Mouse (Mus musculus): Measurements from ENCODE around the gene Nhp2.

The Nhp2 gene

DNA sequence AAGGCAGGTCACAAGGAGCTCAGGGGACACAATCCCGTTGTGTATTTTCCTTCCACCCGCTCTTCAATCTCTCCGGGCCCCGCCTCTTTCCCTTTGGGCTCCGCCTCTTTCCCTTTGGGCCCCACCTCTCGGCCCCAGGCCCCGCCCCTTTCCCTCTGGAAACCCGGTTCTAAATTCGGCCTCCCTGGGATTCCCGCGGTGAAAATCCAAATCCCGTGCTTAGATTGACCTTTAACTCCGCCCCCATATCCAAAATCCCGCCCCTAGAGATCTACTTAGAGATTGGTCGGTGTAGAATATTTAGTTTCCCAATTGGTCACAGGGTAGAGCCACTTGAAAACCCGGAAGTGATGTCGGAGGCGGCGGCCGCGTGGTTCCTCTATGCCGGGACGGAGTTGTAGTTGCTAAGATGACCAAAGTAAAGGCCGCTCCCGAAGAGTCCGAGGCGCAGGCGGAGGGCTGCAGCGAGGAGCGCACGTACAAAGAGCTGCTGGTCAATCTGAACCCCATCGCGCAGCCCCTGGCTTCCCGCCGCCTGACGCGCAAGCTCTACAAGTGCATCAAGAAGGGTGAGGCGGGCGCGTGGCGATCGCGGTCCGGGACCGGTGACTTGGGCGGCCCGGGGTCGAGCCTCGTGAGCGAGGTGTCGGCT, at the start of gene Nhp2:
TSS of gene Nhp2 (plus strand) at position 327 of the 652 bp plus-strand sequence.
- peak; percentile 91 for DNase-seq (ENCODE audit: low spot score)

DNA sequence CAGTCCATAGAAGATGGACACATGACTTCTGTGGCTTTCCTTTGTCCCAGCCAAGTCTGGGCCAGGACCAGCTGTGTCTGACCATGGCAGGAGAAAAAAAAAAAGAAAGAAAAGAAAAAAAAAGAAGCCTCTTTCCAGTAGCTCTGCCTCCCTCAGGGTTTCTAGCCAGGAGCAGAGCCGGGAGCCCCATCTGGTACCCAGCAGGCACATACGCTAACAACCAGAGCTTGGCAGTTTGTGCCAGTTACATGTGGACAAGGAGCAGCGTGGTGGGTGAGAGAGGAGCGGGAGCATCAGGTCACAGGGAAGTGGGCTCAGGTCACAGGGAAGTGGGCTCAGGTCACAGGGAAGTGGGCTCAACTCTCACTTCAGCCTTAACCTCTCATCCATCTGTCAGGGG, 43.1 kb upstream of the Nhp2 start:
- no peak for DNase-seq (ENCODE audit: low spot score)

DNA sequence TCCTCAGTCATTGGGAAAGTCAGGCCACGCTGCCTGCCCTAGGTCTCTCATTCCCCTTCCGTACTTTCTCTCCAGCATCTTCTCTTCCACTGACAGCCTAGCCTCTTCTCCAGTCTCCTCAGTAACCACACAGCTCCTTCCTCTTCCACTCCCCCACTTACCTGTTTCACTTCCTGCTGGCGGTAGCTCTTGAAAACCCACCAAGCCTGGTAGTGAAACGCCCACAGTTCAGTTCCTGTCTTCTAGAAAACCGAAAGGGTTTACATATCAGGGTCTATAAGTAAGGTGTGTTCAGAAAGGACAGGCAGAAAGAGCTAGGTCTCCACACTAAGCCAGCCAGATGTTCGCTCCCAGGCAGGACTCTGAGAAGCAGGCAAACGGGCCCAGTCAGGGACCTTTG, 41.9 kb upstream of the Nhp2 start:
- DNase-seq (ENCODE audit: low spot score), result no peak

DNA sequence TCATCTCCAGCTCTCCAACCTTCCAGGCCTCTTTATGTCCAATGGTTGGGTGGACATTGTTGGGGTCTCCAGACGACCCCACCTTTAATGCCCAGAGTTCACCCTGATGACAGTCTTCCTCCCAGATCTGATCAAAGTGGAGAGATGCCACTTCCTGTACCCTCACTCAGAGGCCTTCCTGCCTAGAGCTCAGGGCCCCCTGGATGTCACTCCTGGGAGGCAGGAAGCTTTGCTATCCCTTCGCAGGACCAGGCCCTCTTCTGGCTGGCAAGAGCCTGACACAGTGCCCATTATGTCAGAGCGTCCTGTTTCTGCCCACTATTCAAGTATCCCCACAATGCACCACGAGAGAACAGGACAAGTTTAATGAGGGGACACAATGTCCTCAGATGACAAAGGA, 40.5 kb upstream of the Nhp2 start:
- no peak for DNase-seq (ENCODE audit: low spot score)

DNA sequence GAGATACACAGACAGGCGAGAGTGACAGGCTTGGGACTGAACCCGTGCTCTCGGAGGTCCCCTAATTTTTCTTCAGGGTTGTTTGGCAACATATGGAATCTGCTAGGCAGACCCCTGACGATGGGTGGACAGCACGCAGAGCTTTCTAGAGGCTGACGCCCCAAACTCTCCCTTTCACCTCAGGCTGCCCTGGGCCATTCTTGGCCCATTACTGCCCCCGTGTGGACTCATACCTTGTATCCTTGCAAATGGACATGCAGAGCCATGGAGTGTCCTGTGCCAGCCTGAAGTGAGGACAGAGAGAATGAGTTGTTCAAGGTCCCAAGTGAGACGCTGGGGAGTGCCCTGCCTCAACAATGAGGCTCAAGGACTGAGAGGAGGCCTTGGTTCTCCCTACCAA, 36.8 kb upstream of the Nhp2 start:
- peak; percentile 67 for DNase-seq (ENCODE audit: low spot score)

DNA sequence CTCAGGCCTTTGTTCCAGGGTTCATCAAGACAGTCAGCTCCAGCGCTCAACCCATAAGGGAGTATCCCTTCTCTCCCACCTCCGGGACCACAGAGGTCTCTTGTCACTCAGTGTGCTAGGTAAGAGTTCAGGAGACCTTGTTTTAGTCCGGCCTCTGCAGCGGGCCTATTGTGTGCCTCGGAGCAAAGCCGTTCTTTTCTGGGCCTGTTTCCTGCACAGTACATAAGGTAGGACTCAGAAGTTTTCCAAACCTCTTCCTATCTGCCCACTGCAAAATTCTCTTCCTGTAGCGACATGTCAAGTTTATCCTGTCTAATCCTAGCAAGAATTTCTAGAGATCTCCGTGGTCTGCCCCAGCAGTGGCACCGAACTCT, 35.5 kb upstream of the Nhp2 start:
- no peak for DNase-seq (ENCODE audit: low spot score)

DNA sequence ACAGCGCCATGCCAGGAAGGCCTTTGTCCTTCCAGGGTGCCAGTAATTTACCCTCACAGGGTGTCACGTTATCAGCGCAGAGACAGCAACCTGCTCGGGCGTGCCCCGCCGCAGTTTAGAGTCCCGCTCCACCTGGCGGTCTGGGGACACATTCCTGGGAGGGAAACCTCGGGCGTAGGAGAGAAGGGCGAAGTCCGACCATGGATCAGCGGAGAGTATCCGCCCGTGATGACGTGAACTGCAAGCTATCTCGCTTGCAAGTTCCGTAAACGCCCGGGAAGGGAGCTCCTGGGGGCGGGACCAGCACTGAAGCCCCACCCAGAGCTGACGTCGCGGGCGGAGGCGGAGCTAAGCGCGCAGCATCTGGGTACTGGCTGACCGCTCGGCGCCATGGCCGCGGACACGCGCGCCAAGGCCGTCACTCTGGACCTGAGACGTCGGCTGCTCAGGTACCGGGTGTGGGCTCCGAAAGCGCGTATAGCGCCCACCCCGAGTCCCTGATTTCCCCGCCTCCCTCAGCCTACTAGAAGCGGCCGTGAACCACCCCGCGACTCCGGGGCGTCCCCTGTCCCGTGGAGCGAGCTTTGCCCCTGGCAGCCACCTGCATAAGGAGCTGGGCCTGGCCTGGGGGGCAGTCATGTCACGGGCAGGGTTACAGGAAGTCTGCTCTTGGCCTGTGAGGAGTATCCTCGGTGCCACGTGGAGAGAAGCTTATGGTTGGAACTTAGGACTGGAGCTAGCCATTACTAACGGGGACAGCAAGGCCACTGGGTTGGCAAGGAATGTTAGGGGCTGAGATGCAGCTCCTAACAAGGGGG, 34.9 kb upstream of the Nhp2 start, which contains the start of gene Phykpl:
TSS of gene Phykpl (plus strand) at position 327 of the 818 bp plus-strand sequence.
- DNase-seq (ENCODE audit: low spot score), result peak; percentile 95

DNA sequence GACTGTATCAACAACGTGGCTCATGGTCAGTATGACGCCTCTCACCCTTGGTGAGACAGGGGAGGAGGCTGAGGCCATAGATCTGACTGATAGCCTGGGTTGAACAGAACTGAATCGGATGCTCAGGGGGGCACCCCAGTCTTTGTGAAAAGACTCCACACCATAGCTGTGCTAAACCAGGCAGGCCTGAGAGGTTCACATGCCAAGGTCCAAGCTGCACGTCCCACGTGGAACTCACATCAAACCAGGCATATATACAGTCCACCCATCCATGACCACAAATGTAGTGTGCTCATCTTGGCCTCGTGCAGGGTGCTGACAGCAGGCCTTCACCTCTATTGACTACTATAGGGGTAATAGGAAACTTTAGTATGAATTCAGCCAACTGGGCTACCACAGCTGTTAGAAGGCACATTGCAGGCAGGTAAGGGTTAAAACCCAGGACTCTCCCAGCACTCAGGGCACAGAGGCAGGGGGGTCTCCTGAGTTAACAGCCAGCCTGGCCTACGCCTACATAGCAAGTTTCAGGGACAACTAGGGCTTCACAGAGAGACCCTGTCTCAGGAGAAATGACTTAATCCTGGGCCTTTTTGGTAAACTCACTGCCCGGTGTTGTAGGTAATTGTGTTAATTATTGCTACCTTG, 33.8 kb upstream of the Nhp2 start:
- no peak for DNase-seq (ENCODE audit: low spot score)

DNA sequence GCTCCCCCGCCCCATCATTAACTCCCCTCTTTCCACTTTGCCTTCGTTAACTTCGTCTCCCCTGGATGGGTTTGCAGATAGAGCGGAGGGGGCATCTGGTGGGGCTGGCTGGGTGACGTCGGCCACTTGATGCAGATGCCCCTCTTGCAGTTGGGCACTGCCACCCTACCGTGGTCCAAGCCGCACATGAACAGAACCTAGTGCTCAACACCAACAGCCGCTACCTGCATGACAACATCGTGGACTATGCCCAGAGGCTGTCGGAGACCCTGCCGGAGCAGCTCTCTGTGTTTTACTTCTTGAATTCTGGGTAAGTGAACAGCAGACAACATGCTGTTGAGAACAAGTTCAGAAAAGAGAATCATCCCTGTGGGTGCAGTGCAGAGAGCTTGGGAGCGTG, 33.1 kb upstream of the Nhp2 start:
- DNase-seq (ENCODE audit: low spot score), result no peak

DNA sequence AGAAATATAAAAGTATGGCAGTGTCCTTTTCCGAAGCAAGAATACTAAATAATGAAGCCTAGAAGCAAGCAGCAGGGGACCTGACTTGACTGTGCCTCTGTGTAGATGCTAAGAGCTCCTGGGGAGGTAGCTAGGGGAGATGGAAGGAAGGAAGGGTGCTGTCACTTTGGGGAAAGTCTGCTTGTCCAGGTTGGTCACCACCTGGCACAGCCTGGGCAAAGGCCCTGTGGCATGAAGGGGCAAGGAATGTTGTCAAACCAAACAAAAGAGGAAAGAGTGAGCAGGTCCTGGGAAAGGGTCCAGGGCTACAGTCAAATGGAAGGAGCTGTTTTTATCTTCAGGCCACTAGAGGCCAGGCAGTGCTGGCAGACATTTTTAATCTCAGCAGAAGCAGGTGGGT, 32.5 kb upstream of the Nhp2 start:
- DNase-seq (ENCODE audit: low spot score), result no peak

DNA sequence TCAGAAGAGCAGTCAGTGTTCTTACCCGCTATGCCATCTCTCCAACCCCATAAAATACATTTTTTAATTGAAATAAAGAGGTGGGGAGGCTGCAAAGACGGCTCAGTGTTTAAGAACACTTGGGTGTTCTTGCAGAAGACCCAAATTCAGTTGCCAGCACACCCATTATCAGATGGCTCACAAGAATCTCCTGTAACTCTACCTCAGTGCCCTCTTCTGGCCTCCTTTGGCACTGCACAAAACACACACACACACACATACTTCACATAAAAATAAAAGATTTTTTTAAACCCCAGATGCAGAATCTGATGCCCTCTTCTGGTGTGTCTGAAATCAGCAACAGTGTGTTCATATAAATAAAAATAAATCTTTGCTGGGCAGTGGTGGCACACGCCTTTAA, 30.7 kb upstream of the Nhp2 start:
- DNase-seq (ENCODE audit: low spot score), result no peak

DNA sequence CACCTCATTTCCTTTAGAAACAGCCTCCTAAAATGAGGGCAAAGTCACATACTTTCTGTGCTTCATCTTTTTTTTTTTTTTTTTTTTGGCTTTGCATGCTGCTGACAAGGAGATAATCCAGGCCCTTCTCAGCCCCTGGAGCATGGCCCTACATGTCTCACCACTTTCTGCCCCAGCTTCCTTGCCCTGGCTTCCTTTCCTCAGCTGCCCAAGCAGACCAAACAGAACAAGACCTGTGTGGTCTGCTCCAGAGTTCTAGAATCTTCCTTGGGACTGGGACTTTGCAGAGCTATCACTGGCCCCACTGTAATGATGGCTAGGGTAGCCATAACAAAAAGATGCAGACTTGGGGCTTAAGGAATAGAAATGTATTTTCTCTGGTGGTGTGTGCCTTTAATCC, 29.5 kb upstream of the Nhp2 start:
- DNase-seq (ENCODE audit: low spot score), result no peak

DNA sequence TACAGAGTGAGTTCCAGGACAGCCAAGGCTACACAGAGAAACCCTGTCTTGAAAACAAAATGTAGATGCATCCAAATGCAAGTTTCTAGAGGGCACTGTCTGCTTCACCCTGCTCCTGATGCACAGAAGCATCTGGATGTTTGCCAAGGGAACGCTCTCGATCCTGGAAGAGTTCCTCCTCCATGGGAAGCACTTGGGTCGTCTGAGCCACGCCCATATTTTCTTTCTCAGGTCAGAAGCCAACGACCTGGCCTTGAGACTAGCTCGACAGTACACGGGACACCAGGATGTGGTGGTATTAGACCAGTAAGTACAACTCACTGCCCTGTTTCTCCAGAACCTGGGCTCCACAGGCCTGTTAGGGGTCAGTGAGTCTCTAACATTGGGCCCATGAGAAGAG, 28.4 kb upstream of the Nhp2 start:
- DNase-seq (ENCODE audit: low spot score), result no peak

DNA sequence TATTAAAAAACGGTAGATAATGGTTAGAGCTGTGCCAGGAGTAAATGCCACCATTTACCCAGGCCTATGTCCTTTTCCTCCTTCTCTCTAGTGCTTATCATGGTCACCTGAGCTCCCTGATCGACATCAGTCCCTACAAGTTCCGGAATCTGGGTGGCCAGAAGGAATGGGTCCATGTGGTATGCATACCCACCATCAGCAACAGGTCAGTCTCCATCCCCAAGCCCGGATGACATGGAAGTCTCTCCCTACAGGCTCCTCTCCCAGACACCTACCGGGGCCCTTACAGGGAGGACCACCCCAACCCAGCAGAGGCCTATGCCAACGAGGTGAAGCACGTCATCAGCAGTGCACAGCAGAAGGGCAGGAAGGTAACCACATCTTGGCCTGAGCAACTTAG, 27.6 kb upstream of the Nhp2 start:
- no peak for DNase-seq (ENCODE audit: low spot score)

DNA sequence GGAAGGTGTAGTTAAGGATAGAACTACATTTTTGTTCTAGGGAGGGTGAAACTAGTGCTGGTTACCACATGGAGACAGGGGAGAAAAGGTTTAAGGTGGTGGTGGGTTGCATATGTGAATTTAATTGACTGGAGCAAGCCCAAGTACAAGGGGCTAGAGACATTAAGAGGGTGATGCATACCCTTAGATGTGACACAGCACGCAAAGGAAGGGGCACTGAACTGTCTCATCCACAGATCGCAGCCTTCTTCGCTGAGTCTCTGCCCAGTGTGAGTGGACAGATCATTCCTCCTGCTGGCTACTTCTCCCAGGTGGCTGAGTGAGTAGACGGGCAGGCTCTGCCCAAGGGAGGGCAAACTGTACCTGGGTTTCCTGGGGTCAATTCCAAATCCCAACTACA, 26.2 kb upstream of the Nhp2 start:
- no peak for DNase-seq (ENCODE audit: low spot score)

DNA sequence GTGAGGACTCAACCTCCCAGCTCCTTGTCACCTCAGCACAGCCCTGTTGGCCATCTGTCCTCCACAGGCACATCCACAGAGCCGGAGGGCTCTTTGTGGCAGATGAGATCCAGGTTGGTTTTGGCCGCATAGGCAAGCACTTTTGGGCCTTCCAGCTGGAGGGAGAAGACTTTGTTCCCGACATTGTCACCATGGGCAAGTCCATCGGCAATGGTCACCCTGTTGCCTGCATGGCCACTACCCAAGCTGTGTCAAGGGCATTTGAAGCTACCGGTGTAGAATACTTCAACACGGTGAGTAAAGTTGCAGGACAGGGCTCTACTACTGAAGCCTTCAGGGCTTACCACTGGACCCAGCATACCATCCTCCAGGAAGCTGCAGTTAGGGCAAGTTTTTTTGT, 25.7 kb upstream of the Nhp2 start:
- no peak for DNase-seq (ENCODE audit: low spot score)

DNA sequence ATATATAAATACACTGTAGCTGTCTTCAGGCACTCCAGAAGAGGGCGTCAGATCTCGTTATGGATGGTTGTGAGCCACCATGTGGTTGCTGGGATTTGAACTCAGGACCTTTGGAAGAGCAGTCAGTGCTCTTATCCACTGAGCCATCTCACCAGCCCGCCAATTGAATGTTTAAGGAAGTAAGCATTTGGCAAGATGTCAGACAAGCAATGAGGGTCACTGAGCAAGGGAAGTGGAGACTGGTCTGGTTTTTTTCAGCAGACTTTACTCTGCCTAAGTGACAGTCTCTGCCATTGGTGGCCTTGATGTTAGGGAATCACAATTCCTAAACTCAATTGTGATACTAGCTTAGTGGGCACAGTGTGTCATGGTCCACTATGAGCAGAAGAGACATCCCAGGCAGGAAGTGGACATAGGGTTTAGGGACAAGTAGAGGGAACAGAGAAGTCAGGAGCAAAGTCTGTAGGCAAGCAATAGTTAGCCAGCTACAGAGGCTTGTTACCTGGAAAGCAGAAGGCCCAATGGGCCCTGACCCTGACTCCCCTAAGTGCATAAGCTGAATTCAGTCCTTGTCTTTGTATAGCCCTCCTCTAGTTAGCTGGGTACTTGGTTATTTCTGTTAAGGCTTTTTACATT, 24.7 kb upstream of the Nhp2 start:
- no peak for DNase-seq (ENCODE audit: low spot score)

DNA sequence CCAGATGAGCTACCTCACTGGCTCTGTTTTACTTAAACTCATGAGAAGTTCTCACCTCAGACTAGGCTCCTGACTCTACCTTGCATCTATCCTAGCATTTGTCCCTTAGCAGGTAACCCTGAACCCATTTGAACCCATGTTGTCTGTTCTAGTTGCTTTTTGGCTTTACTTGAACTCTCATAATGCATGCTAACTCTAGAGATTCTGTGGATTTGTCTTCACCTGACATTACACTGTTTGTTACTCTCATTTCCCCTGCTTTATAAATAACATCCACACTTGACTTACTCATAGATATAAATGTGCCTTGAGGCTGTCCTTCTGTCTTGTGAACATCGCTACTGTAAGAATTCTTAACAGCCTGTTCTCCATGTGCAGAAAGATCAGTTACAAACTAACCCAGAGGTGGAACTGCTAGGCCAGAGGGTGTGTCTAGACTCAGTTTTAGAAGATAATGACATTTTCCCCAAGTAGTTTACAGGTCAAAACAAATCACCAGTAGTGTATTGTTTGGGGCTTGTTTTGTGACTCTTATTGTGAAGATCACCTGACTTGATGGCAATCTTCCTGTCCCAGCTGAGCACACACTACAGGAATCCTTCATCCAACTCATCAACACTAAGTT, 24.0 kb upstream of the Nhp2 start:
- no peak for DNase-seq (ENCODE audit: low spot score)

DNA sequence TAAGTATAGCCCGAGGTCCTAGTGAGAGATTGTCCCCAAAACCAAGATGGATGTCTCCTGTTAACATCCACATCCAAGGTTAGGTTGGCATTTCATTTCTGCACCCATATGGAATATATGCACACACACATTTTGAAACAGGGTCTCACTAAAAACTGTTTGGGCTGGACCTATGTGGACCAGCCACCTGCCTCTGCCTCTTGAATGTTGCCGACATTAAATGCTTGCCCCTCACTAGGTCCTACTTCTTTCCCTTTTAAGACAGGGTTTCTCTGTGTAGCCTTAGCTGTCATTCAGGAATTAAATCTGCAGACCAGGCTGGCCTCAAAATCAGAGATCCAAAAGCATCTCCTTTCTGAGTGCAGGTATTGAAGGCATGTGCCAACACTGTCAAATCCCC, 22.0 kb upstream of the Nhp2 start:
- DNase-seq (ENCODE audit: low spot score), result no peak

DNA sequence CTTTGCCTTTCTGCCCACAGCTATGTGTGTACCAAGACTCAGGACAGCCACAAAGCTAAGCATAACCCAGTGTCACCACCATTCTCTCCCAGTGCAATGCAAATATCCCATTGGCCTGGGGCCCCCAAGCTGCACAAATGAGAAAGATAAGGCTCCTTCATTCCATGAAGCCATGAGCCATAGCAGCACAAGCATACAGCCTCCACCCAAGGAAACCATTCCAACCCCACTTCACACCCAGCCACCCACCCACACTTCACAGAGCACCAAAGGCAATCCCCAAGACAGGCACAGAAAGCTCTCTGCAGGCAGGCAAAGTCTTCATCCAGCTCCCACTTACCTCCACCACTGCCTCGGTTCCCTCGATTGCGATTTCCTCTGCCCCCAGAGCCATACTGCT, 17.3 kb upstream of the Nhp2 start:
- DNase-seq (ENCODE audit: low spot score), result no peak

DNA sequence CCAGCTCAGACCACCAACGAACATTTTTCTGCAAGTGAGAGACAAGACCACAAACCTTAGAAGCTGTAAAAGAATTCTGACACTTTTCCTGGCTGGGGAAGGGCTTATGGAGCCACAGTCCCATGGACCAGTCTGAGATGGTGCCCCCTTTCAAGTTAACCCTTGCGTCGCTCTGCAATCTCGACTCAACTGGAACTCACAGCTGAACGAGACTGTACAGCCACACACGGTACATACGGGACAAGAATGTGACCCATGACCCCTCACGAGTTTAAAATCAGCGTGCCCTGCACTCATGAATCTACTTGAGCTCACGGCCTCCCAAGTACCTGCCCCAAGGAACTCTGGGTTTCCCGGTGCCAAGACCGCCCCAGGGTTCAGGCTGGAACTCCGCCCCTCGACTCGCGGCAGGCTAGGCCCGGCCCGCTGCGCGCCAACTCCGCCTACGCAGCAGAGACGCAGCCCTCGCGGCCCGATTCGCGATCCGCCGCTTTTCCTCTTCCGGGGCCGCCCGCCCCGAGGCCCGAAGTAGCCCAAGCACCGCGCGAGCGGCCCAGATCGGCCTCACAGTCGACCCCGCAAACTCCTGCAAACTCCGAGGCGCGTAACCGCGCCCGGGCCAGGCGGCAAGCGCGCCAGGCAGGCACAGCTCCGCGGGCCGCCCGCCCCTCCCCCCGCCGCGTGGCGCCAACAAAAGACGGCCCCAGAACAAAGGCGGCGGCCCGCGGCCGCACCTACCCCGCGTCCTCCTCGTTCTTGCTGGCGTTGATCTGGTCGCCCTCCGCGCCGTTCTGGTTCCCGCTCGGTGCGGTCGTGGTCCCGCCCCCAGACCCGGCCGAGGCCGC, 13.7 kb upstream of the Nhp2 start:
- DNase-seq (ENCODE audit: low spot score), result peak; percentile 87
